Mouse (Mus musculus): Measurements from ENCODE around the gene Ankrd28. TPM values are rescaled to one million over a fixed set of nuclear protein-coding genes. Genes with fewer than 3 reads are reported as not detected.

The Ankrd28 gene
- total and polyA plus RNA-seq, 3 experiments: 6.6 to 27.7 (median 22.1) TPM

DNA sequence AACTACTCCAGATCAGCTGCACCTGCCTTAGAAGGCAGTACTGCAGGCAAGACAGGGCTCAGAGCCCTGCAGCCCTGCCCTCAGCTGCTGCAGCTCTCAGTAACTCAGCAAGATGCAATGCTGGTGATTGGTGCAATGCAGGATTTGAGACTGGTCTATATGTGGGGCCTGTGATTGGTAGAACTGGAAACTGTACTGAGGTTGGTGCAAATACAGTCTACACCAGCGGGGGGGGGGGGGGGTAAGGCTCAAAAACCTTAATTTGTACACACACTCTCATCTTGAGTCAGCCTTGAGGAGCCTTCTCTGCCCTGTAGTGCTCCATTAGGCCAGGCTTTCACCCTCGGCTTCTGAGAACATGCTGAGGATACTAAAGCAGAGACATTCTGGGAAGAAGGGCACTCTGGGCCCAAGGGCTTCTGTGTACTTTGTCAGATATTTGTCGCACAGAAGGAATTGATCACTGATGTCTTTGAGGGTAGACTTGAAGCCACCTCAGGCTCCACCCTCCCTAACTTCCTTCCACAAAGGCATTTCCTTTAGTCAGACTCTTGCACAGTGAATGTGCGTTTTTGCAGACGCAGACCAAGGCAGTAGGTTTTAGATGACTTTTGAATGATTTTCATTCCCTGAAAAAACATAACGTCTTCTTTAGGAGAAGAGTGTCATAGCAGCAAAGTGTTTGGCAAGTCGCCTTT lies 146.0 kb downstream of the Ankrd28 start:
- Histone ChIP-seq H3K9ac (ENCODE audit: low read depth, low read length) (no peak overlapping the region), H3K4me3 (no peak overlapping the region), H3K36me3 (ENCODE audit: control insufficient read depth, insufficient read depth, low read length) (no peaks in the 10 kb centered on the region), H3K79me2 (replicated peaks; ENCODE audit: control insufficient read depth, insufficient read depth, low read length) (no peaks in the 10 kb centered on the region), H3K27me3 (ENCODE audit: control insufficient read depth, insufficient read depth, low read length) (no peaks in the 10 kb centered on the region), H3K27ac (no peak overlapping the region), H3K4me1 (ENCODE audit: control insufficient read depth, insufficient read depth, low read length) (peaks cover 4% of the 10 kb centered on the region)
- TF ChIP-seq CTCF (IDR thresholded peaks at IDR 0.05) (no peak), EP300 (IDR thresholded peaks at IDR 0.05; ENCODE audit: insufficient read depth, low read depth, low read length) (no peak), POLR2A (IDR thresholded peaks at IDR 0.05; ENCODE audit: insufficient read depth, low read depth, low read length) (no peak)
- 53% methylated on average over 7 of the region's 7 CpGs for WGBS
- no peak for DNase-seq
- intact Hi-C loops (cut with DNase I): no loop called here

DNA sequence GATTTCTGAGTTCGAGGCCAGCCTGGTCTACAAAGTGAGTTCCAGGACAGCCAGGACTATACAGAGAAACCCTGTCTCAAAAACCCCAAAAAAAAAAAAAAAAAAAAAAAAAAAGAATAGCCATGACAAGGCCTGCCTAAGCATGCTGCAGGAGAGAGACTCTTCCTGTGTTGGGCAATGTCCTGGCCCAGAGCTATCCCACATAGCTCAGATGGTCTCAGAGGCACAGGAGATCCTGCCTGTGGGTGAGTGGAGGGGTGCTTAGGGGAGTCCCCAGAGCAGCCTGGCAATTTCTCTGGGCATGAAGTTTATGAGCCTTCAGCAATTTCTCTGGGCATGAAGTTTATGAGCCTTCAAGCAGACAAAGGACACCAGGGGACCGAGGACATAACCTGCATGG lies 146.8 kb downstream of the Ankrd28 start:
- no peak overlapping the region for H3K27ac ChIP-seq
- H3K9ac ChIP-seq (ENCODE audit: low read depth, low read length): no peak overlapping the region
- no peak for DNase-seq
- H3K79me2 ChIP-seq (replicated peaks; ENCODE audit: control insufficient read depth, insufficient read depth, low read length): no peaks in the 10 kb centered on the region
- no peaks in the 10 kb centered on the region for H3K36me3 ChIP-seq (ENCODE audit: control insufficient read depth, insufficient read depth, low read length)
- peaks cover 4% of the 10 kb centered on the region for H3K4me1 ChIP-seq (ENCODE audit: control insufficient read depth, insufficient read depth, low read length)
- H3K27me3 ChIP-seq (ENCODE audit: control insufficient read depth, insufficient read depth, low read length): no peaks in the 10 kb centered on the region
- TF ChIP-seq EP300 (IDR thresholded peaks at IDR 0.05; ENCODE audit: insufficient read depth, low read depth, low read length) (no peak), CTCF (IDR thresholded peaks at IDR 0.05) (no peak), POLR2A (IDR thresholded peaks at IDR 0.05; ENCODE audit: insufficient read depth, low read depth, low read length) (no peak)
- intact Hi-C loops (cut with DNase I): no loop called here
- WGBS: 98% methylated on average over 2 of the region's 2 CpGs
- no peak overlapping the region for H3K4me3 ChIP-seq

DNA sequence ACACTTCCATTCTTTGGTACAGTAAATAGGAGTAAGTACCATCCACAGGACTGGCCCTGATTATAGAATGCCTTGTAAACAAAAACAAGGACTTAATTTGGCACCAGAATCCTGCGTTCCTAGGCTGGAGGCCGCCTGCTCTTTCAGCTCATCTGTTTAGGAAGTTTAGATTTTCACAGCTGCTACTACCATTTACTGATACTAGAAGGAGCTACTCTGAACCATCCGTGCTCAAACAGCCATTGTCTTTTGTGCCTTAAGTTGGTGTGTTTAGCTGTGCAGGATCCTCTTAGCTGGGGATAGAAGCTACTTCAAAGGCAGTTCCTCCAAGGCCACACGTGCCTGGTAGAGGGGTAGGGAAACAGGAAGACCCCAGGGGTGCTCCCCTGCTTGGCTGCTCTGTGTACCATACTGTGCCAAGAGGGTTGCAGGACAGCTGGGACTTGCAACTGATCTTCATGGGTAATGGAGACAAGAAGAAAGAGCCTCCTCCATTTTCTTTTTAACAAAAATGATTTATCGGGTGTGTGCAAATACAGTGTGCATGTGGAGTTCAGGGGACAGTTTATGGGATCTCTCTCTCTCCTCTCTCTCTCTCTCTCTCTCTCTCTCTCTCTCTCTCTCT lies 148.4 kb downstream of the Ankrd28 start:
- no peak for DNase-seq

GRCm38 (mm10) chr14:31681291-31681690 lies 149.2 kb downstream of the Ankrd28 start:
- H3K4me1 ChIP-seq (ENCODE audit: control insufficient read depth, insufficient read depth, low read length): peaks cover 4% of the 10 kb centered on the region
- H3K36me3 ChIP-seq (ENCODE audit: control insufficient read depth, insufficient read depth, low read length): no peaks in the 10 kb centered on the region
- intact Hi-C loops (cut with DNase I): no loop called here
- no peak overlapping the region for H3K4me3 ChIP-seq
- no peak overlapping the region for H3K27ac ChIP-seq
- H3K27me3 ChIP-seq (ENCODE audit: control insufficient read depth, insufficient read depth, low read length): no peaks in the 10 kb centered on the region
- WGBS: 87% methylated on average over 9 of the region's 9 CpGs
- DNase-seq: no peak
- H3K9ac ChIP-seq (ENCODE audit: low read depth, low read length): no peak overlapping the region
- H3K79me2 ChIP-seq (replicated peaks; ENCODE audit: control insufficient read depth, insufficient read depth, low read length): no peaks in the 10 kb centered on the region
- TF ChIP-seq CTCF (IDR thresholded peaks at IDR 0.05) (no peak), EP300 (IDR thresholded peaks at IDR 0.05; ENCODE audit: insufficient read depth, low read depth, low read length) (no peak), POLR2A (IDR thresholded peaks at IDR 0.05; ENCODE audit: insufficient read depth, low read depth, low read length) (no peak)

More for the DNA sequence above, 148.4 kb downstream of the Ankrd28 start:
- Histone ChIP-seq H3K9ac (ENCODE audit: low read depth, low read length) (no peak overlapping the region), H3K36me3 (ENCODE audit: control insufficient read depth, insufficient read depth, low read length) (no peaks in the 10 kb centered on the region), H3K27ac (no peak overlapping the region; the same call in 1 of the 2 replicates), H3K79me2 (replicated peaks; ENCODE audit: control insufficient read depth, insufficient read depth, low read length) (no peaks in the 10 kb centered on the region), H3K27me3 (ENCODE audit: control insufficient read depth, insufficient read depth, low read length) (no peaks in the 10 kb centered on the region), H3K4me3 (no peak overlapping the region), H3K4me1 (ENCODE audit: control insufficient read depth, insufficient read depth, low read length) (peaks cover 4% of the 10 kb centered on the region)
- 49% methylated on average over 5 of the region's 5 CpGs for WGBS
- TF ChIP-seq EP300 (IDR thresholded peaks at IDR 0.05; ENCODE audit: insufficient read depth, low read depth, low read length) (no peak), CTCF (IDR thresholded peaks at IDR 0.05) (no peak), POLR2A (IDR thresholded peaks at IDR 0.05; ENCODE audit: insufficient read depth, low read depth, low read length) (no peak)
- intact Hi-C loops (cut with DNase I): no loop called here

- peaks cover 4% of the 10 kb centered on the region for H3K4me1 ChIP-seq (ENCODE audit: control insufficient read depth, insufficient read depth, low read length)
- H3K27me3 ChIP-seq (ENCODE audit: control insufficient read depth, insufficient read depth, low read length): no peaks in the 10 kb centered on the region
- H3K4me3 ChIP-seq: no peak overlapping the region
- intact Hi-C loops (cut with DNase I): no loop called here
- no peak overlapping the region for H3K9ac ChIP-seq (ENCODE audit: low read depth, low read length)
- TF ChIP-seq CTCF (IDR thresholded peaks at IDR 0.05) (no peak), EP300 (IDR thresholded peaks at IDR 0.05; ENCODE audit: insufficient read depth, low read depth, low read length) (no peak), POLR2A (IDR thresholded peaks at IDR 0.05; ENCODE audit: insufficient read depth, low read depth, low read length) (no peak)
- DNase-seq: peak in 1 of 2 experiments; percentile 1
- H3K27ac ChIP-seq: no peak overlapping the region
- H3K79me2 ChIP-seq (replicated peaks; ENCODE audit: control insufficient read depth, insufficient read depth, low read length): no peaks in the 10 kb centered on the region
- 92% methylated on average over 3 of the region's 3 CpGs for WGBS
- no peaks in the 10 kb centered on the region for H3K36me3 ChIP-seq (ENCODE audit: control insufficient read depth, insufficient read depth, low read length)
Measured at GRCm38 (mm10) chr14:31680656-31681055, 149.8 kb downstream of the Ankrd28 start.

All from heart, adult 2 months (tissue).